Mouse (Mus musculus): ENCODE measurements around the gene Tshz3. TPM values are rescaled to one million over a fixed set of nuclear protein-coding genes. Genes with fewer than 3 reads are reported as not detected.

The Tshz3 gene
- total and polyA plus RNA-seq, 3 experiments, result 1.8 to 4.3 (median 3.5) TPM

GRCm38 (mm10) chr7:36694642-36695191, 3.2 kb upstream of the Tshz3 start:
- H3K79me2 ChIP-seq (replicated peaks; ENCODE audit: control insufficient read depth, insufficient read depth, low read length), result no peaks in the 10 kb centered on the region; the same call in 1 of the 2 replicates
- TF ChIP-seq CTCF (IDR thresholded peaks at IDR 0.05) (no peak), EP300 (IDR thresholded peaks at IDR 0.05; ENCODE audit: insufficient read depth, low read depth, low read length) (no peak), POLR2A (IDR thresholded peaks at IDR 0.05; ENCODE audit: insufficient read depth, low read depth, low read length) (no peak)
- DNase-seq, result no peak
- peaks cover 1% of the 10 kb centered on the region for H3K4me1 ChIP-seq (ENCODE audit: control insufficient read depth, insufficient read depth, low read length)
- intact Hi-C loops (cut with DNase I), result no loop called here
- peaks cover 14% of the 10 kb centered on the region for H3K27me3 ChIP-seq (ENCODE audit: control insufficient read depth, insufficient read depth, low read length)
- H3K9ac ChIP-seq (ENCODE audit: low read depth, low read length), result no peak overlapping the region
- no peaks in the 10 kb centered on the region for H3K36me3 ChIP-seq (ENCODE audit: control insufficient read depth, insufficient read depth, low read length)
- no peak overlapping the region for H3K4me3 ChIP-seq
- no peak overlapping the region for H3K27ac ChIP-seq
- WGBS, result 53% methylated on average over 7 of the region's 7 CpGs

- peak in 1 of 2 experiments; percentile 45 for DNase-seq
- WGBS, result 22% methylated on average over 25 of the region's 25 CpGs
- H3K36me3 ChIP-seq (ENCODE audit: control insufficient read depth, insufficient read depth, low read length), result no peaks in the 10 kb centered on the region
- TF ChIP-seq EP300 (IDR thresholded peaks at IDR 0.05; ENCODE audit: insufficient read depth, low read depth, low read length) (no peak), CTCF (IDR thresholded peaks at IDR 0.05) (no peak), POLR2A (IDR thresholded peaks at IDR 0.05; ENCODE audit: insufficient read depth, low read depth, low read length) (no peak)
- H3K4me3 ChIP-seq, result peak overlapping the region; percentile 77
- intact Hi-C loops (cut with DNase I), result no loop called here
- H3K9ac ChIP-seq (ENCODE audit: low read depth, low read length), result peak overlapping the region; percentile 77
- no peaks in the 10 kb centered on the region; the same call in 1 of the 2 replicates for H3K79me2 ChIP-seq (replicated peaks; ENCODE audit: control insufficient read depth, insufficient read depth, low read length)
- H3K27ac ChIP-seq, result no peak overlapping the region; the same call in 1 of the 2 replicates
- peaks cover 14% of the 10 kb centered on the region for H3K27me3 ChIP-seq (ENCODE audit: control insufficient read depth, insufficient read depth, low read length)
- H3K4me1 ChIP-seq (ENCODE audit: control insufficient read depth, insufficient read depth, low read length), result peaks cover 1% of the 10 kb centered on the region
These were observed 2.6 kb upstream of the Tshz3 start for GRCm38 (mm10) chr7:36695276-36695675.

- TF ChIP-seq POLR2A (IDR thresholded peaks at IDR 0.05; ENCODE audit: insufficient read depth, low read depth, low read length), result no peak
- TF ChIP-seq EP300 (IDR thresholded peaks at IDR 0.05; ENCODE audit: insufficient read depth, low read depth, low read length), result no peak
- TF ChIP-seq CTCF (IDR thresholded peaks at IDR 0.05), result peak; percentile 15; the same call in 1 of the 2 replicates
- peak; percentile 64 to 75 for DNase-seq
- peaks cover 12% of the 10 kb centered on the region for H3K27me3 ChIP-seq (ENCODE audit: control insufficient read depth, insufficient read depth, low read length)
- H3K9ac ChIP-seq (ENCODE audit: low read depth, low read length), result peak overlapping the region; percentile 77
- 1% methylated on average over 42 of the region's 42 CpGs for WGBS
- H3K4me3 ChIP-seq, result peak overlapping the region; percentile 77
- H3K27ac ChIP-seq, result peak overlapping the region; percentile 94
- no peaks in the 10 kb centered on the region for H3K36me3 ChIP-seq (ENCODE audit: control insufficient read depth, insufficient read depth, low read length)
- intact Hi-C loops (cut with DNase I), result no loop called here
- peaks cover 1% of the 10 kb centered on the region for H3K4me1 ChIP-seq (ENCODE audit: control insufficient read depth, insufficient read depth, low read length)
- no peaks in the 10 kb centered on the region; the same call in 1 of the 2 replicates for H3K79me2 ChIP-seq (replicated peaks; ENCODE audit: control insufficient read depth, insufficient read depth, low read length)
These were observed 2.1 kb upstream of the Tshz3 start for GRCm38 (mm10) chr7:36695791-36696241.

- peak overlapping the region; percentile 93 for H3K9ac ChIP-seq (ENCODE audit: low read depth, low read length)
- peaks cover 12% of the 10 kb centered on the region for H3K27me3 ChIP-seq (ENCODE audit: control insufficient read depth, insufficient read depth, low read length)
- WGBS, result 1% methylated on average over 62 of the region's 62 CpGs
- no peaks in the 10 kb centered on the region for H3K36me3 ChIP-seq (ENCODE audit: control insufficient read depth, insufficient read depth, low read length)
- H3K4me1 ChIP-seq (ENCODE audit: control insufficient read depth, insufficient read depth, low read length), result peaks cover 1% of the 10 kb centered on the region
- TF ChIP-seq CTCF (IDR thresholded peaks at IDR 0.05), result no peak
- intact Hi-C loops (cut with DNase I), result no loop called here
- peak overlapping the region; percentile 94 for H3K27ac ChIP-seq
- H3K4me3 ChIP-seq, result peak overlapping the region; percentile 77
- H3K79me2 ChIP-seq (replicated peaks; ENCODE audit: control insufficient read depth, insufficient read depth, low read length), result no peaks in the 10 kb centered on the region; the same call in 1 of the 2 replicates
- peak; percentile 80 to 85 for DNase-seq
These were observed 1.4 kb upstream of the Tshz3 start for GRCm38 (mm10) chr7:36696406-36697117.

- under 1% methylated on average over 46 of the region's 62 CpGs for WGBS
- no peak for TF ChIP-seq CTCF (IDR thresholded peaks at IDR 0.05)
- 0 out of 2 replicates have a peak, but pooled peaks have one; percentile 11 for TF ChIP-seq POLR2A (IDR thresholded peaks at IDR 0.05; ENCODE audit: insufficient read depth, low read depth, low read length)
- TF ChIP-seq EP300 (IDR thresholded peaks at IDR 0.05; ENCODE audit: insufficient read depth, low read depth, low read length), result no peak
- H3K27ac ChIP-seq, result peak overlapping the region; percentile 94
- H3K4me1 ChIP-seq (ENCODE audit: control insufficient read depth, insufficient read depth, low read length), result peaks cover 1% of the 10 kb centered on the region
- DNase-seq, result peak; percentile 84 to 88
- peak overlapping the region; percentile 93 for H3K9ac ChIP-seq (ENCODE audit: low read depth, low read length)
- H3K4me3 ChIP-seq, result peak overlapping the region; percentile 77
- H3K36me3 ChIP-seq (ENCODE audit: control insufficient read depth, insufficient read depth, low read length), result no peaks in the 10 kb centered on the region
- H3K79me2 ChIP-seq (replicated peaks; ENCODE audit: control insufficient read depth, insufficient read depth, low read length), result no peaks in the 10 kb centered on the region; the same call in 1 of the 2 replicates
- peaks cover 12% of the 10 kb centered on the region for H3K27me3 ChIP-seq (ENCODE audit: control insufficient read depth, insufficient read depth, low read length)
- intact Hi-C loops (cut with DNase I), result no loop called here
These were observed 631 bp upstream of the Tshz3 start for GRCm38 (mm10) chr7:36697118-36697855.

All from heart, adult 2 months (tissue).